Mouse (Mus musculus): Measurements from ENCODE around the gene Smtn. TPM values are rescaled to one million over a fixed set of nuclear protein-coding genes. Genes with fewer than 3 reads are reported as not detected.

Gene Smtn
- polyA plus RNA-seq, 1 experiment from 2014 or later, result 18.2 TPM

DNA sequence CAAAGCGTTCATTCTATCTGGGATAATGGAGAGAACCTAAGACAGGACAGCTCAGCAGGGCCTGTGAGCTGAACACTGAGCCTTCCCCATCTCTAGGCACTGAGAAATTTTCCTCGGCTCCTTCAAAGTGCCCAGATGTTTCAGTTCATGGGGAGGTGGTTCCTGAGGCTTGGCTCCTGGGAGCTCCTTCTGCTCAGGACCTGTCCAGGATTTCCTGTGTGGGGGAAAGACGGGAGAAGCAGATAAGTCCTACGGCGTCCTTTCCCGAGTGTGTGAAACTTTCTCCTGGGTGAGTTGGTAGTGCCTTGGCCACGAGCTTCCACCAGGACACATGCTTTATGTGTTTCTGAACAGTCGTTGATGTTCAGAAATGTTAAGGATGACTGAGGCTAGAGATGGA, 29.9 kb upstream of the Smtn start:
- H3K27me3 ChIP-seq, result no peaks in the 10 kb centered on the region
- H3K4me1 ChIP-seq (replicated peaks), result peaks cover 5% of the 10 kb centered on the region; the same call in 1 of the 2 replicates
- WGBS, result 85% methylated on average over 8 of the region's 8 CpGs
- no peak overlapping the region for H3K4me3 ChIP-seq (replicated peaks)
- no peaks in the 10 kb centered on the region for H3K9me3 ChIP-seq
- no peak for ATAC-seq
- H3K27ac ChIP-seq, result no peak overlapping the region
- H3K36me3 ChIP-seq, result no peaks in the 10 kb centered on the region
- H3K4me2 ChIP-seq (replicated peaks), result no peak overlapping the region
- no peak overlapping the region for H3K9ac ChIP-seq (replicated peaks)

DNA sequence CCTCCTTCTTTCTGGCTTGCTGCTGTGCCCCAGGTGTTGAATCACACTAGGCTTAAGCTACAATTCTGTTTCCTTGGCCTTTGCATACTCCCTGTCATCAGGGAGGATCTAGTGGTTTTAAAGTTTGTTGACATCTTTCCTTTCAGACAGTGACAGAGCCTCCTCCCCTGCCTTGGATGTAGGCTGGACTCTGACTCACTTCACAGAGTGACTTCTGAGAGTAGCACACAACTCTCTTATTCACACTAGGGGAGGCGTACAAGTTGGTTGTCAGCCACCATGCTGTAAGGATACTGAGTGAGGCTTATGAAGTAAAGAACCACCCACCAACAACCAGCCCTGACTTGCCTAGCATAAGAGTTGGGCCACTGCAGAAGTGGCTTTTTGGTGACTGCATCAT, 27.5 kb upstream of the Smtn start:
- H3K27ac ChIP-seq, result no peak overlapping the region
- H3K9ac ChIP-seq (replicated peaks), result no peak overlapping the region
- no peak overlapping the region for H3K4me3 ChIP-seq (replicated peaks)
- 94% methylated on average over 1 of the region's 1 CpGs for WGBS
- peaks cover under 1% of the 10 kb centered on the region; the same call in 1 of the 2 replicates for H3K4me1 ChIP-seq (replicated peaks)
- H3K4me2 ChIP-seq (replicated peaks), result no peak overlapping the region
- no peaks in the 10 kb centered on the region for H3K9me3 ChIP-seq
- no peak for ATAC-seq
- H3K27me3 ChIP-seq, result no peaks in the 10 kb centered on the region
- H3K36me3 ChIP-seq, result no peaks in the 10 kb centered on the region

DNA sequence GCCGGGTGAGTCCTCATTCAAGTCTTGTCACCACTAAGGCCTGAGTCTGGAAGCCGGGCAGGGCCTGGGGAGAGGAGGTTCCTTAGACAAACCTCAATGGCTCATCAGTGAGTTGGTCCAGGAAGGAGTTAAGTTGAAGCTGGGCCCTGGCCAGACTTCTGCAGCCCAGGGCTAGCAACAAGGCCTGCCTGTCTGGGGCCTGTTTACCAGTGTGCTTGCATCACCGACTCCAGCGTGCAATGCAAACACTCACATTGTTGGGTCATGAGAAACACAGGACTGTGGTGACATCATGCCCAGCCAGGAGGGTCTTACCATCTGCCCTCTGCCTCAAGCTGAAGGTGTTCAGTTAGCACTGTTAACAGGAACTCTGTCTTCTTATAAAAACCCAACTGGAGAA, 25.6 kb upstream of the Smtn start:
- Histone ChIP-seq H3K4me3 (replicated peaks) (no peak overlapping the region), H3K27me3 (no peaks in the 10 kb centered on the region), H3K4me1 (replicated peaks) (no peaks in the 10 kb centered on the region), H3K4me2 (replicated peaks) (no peak overlapping the region), H3K9ac (replicated peaks) (no peak overlapping the region), H3K9me3 (no peaks in the 10 kb centered on the region), H3K36me3 (no peaks in the 10 kb centered on the region), H3K27ac (no peak overlapping the region)
- ATAC-seq, result no peak
- WGBS, result 89% methylated on average over 4 of the region's 4 CpGs

DNA sequence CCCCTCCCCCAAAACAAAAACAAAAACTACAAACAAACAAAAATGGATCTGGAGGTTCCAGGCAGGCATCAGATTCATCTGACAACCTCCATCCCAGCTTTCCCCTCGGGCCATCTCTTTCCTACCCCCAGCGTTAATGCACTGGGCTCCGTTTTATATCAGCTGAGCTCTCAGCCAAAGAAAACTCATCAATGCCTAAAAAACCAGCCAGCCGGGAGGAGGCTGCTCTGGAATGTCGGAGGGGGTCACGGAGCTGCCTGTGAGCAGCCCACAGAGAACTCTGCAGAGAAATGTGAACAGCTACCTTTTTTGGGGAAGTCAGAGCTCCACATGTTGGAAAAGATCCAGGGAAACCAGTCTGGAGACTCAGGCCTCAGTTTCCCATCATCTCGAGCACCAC, 24.0 kb upstream of the Smtn start:
- H3K27me3 ChIP-seq, result no peaks in the 10 kb centered on the region
- no peak overlapping the region for H3K9ac ChIP-seq (replicated peaks)
- H3K36me3 ChIP-seq, result no peaks in the 10 kb centered on the region
- H3K4me2 ChIP-seq (replicated peaks), result no peak overlapping the region
- no peak overlapping the region for H3K27ac ChIP-seq
- H3K9me3 ChIP-seq, result no peaks in the 10 kb centered on the region
- 62% methylated on average over 7 of the region's 7 CpGs for WGBS
- no peaks in the 10 kb centered on the region for H3K4me1 ChIP-seq (replicated peaks)
- ATAC-seq, result no peak
- no peak overlapping the region for H3K4me3 ChIP-seq (replicated peaks)

DNA sequence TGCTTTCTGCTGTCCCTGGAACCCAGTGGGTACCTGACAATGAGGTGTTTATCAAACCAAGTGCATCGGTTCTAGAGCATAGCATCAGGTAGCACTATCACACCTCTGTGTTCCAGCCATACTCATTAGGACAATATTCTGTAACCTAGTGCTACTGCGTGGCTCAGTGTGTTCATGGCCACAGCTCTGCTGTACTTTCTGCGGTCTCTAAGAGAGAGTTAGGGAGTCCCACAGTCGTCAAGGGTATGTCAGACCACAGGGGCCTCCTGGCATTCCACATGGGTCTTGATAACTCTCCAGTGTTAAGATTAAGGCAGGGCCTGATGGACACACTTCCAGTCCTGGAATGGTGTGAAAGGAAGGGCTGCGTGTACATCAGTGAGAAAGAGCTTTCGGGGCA, 23.4 kb upstream of the Smtn start:
- no peaks in the 10 kb centered on the region for H3K27me3 ChIP-seq

DNA sequence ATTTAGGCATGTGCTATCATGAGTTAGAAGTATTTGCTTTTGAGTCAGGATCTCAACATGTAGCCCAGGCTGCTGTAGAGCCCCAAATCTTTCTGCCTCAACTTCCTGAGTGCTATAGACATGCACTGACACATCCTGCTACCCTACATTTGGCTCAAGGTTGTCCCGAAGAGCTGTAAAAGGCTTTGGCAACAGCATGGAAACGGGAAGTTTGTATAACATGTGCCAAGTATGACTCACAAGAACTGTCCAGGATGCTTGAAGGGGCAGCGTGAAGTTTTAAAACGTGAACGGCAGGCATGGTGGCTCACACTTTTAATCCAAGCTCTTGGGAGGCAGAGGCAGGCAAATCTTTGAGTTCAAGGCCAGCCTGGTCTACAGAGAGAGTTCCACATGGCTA, 19.8 kb upstream of the Smtn start:
- Histone ChIP-seq H3K27ac (no peak overlapping the region), H3K9ac (replicated peaks) (no peak overlapping the region), H3K4me1 (replicated peaks) (no peaks in the 10 kb centered on the region), H3K9me3 (no peaks in the 10 kb centered on the region), H3K27me3 (no peaks in the 10 kb centered on the region), H3K36me3 (no peaks in the 10 kb centered on the region), H3K4me3 (replicated peaks) (no peak overlapping the region), H3K4me2 (replicated peaks) (no peak overlapping the region)
- no peak for ATAC-seq
- 79% methylated on average over 5 of the region's 5 CpGs for WGBS

More for the DNA sequence above, 23.4 kb upstream of the Smtn start:
- no peak for ATAC-seq
- no peaks in the 10 kb centered on the region for H3K36me3 ChIP-seq
- no peaks in the 10 kb centered on the region for H3K9me3 ChIP-seq
- no peaks in the 10 kb centered on the region for H3K4me1 ChIP-seq (replicated peaks)
- no peak overlapping the region for H3K4me3 ChIP-seq (replicated peaks)
- 98% methylated on average over 6 of the region's 6 CpGs for WGBS
- no peak overlapping the region for H3K4me2 ChIP-seq (replicated peaks)
- H3K27ac ChIP-seq, result no peak overlapping the region
- H3K9ac ChIP-seq (replicated peaks), result no peak overlapping the region

DNA sequence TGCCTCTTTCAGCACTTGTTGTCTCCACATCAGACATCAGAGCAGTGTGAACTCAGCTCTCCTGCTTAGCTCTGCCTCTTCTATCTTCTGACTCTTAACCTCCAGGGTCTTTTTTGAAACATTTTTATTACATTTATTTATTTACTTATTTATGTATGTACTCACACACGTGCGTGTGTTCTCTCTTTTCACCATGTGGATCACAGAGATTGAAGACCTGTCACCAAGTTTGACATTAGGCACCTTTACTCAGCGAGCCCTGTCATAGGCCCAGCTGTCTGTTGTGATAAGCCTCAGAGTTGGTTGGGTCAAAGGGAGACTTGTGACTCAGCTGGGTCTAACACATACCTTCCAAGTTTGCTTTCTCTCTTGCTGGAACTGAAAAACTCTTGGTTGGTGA, 17.4 kb upstream of the Smtn start:
- H3K27me3 ChIP-seq, result no peaks in the 10 kb centered on the region
- H3K4me2 ChIP-seq (replicated peaks), result no peak overlapping the region
- no peak for ATAC-seq
- H3K4me3 ChIP-seq (replicated peaks), result no peak overlapping the region
- no peak overlapping the region for H3K27ac ChIP-seq
- no peak overlapping the region for H3K9ac ChIP-seq (replicated peaks)
- H3K9me3 ChIP-seq, result no peaks in the 10 kb centered on the region
- 82% methylated on average over 3 of the region's 3 CpGs for WGBS
- H3K4me1 ChIP-seq (replicated peaks), result no peaks in the 10 kb centered on the region
- no peaks in the 10 kb centered on the region for H3K36me3 ChIP-seq

DNA sequence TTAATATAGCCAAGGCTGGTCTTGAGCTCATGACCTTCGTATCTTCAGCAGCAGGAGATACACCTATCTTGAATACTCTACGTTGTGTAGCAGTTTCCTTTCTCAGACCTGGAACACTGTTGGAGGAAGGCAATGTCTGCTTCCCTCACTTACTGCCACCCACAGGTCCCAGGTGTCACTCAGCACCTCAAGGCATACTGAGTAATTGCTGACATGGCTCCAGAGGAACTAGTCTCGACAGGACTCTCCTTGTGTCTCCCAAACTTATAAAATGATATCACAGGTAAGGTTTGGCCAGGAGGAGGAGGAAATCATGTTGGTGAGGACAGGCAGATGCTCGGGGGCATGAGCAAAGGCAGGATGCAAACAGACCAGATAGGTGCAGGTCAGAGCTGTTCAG, 14.6 kb upstream of the Smtn start:
- no peak overlapping the region for H3K27ac ChIP-seq
- no peaks in the 10 kb centered on the region for H3K4me1 ChIP-seq (replicated peaks)
- WGBS, result 84% methylated on average over 4 of the region's 4 CpGs
- no peak overlapping the region for H3K4me3 ChIP-seq (replicated peaks)
- no peaks in the 10 kb centered on the region for H3K27me3 ChIP-seq
- no peak for ATAC-seq
- H3K9ac ChIP-seq (replicated peaks), result no peak overlapping the region
- no peaks in the 10 kb centered on the region for H3K36me3 ChIP-seq
- H3K4me2 ChIP-seq (replicated peaks), result no peak overlapping the region
- H3K9me3 ChIP-seq, result no peaks in the 10 kb centered on the region

DNA sequence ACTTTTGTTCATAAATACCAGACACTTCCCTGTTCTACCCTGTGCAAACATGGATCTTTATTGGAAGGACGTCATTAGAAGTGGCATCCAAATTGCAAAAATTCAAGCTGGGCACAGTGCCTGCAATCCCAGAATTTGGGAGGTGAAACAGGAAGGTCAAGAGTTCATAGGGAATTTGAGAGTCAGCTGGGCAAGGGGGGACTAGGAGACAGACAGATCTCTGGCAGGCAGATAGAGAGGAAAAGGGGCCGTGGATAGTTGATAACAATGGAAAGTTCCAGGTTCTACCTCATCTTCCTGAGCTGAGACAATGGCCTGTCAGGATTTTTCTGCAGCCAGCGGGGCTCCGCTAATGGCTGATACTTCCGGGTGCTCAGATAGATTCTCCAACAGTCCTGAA, 9.4 kb upstream of the Smtn start:
- no peak overlapping the region for H3K27ac ChIP-seq
- H3K4me3 ChIP-seq (replicated peaks), result no peak overlapping the region
- no peaks in the 10 kb centered on the region for H3K27me3 ChIP-seq
- H3K9ac ChIP-seq (replicated peaks), result no peak overlapping the region
- H3K4me2 ChIP-seq (replicated peaks), result no peak overlapping the region
- H3K9me3 ChIP-seq, result no peaks in the 10 kb centered on the region
- WGBS, result 88% methylated on average over 5 of the region's 5 CpGs
- no peaks in the 10 kb centered on the region for H3K36me3 ChIP-seq
- no peak for ATAC-seq
- H3K4me1 ChIP-seq (replicated peaks), result peaks cover 3% of the 10 kb centered on the region; the same call in 1 of the 2 replicates

DNA sequence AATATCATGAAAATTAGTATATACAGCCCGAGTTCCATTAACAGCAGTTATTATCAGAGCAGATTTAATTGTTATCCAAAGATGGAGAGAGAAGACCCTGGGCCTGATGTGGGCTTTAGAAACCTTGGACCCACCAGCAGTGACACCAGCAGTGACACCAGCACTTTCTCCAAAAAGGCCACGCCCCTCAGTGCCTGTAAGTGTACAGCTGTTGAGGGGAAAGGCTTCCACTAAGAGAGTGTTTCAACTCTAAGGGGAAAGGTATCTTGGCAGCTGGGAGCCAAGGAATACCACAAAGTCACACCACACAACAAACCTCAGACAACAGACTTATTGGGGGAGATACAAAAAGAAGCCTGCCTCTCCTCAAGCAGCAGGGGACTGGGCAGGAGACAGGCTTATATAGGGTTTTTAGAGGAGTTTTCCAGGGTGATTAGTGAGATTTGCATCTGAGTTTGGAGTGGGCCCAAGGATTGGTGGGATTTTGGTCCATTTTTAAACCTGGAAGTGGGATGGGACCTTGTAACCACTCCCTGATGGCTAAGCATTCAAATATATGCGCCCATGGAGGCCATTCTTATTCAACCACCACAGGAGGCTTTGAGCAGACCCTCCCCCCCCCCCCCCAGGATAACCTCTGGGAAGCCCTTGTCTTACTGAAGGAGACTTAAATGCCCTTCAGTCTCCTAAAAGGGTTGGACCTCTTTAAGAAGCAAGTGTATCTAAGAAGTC, 8.3 kb upstream of the Smtn start:
- WGBS, result 58% methylated on average over 3 of the region's 3 CpGs
- Histone ChIP-seq H3K4me1 (replicated peaks) (peaks cover 3% of the 10 kb centered on the region; the same call in 1 of the 2 replicates), H3K9me3 (no peaks in the 10 kb centered on the region), H3K27ac (no peak overlapping the region), H3K9ac (replicated peaks) (no peak overlapping the region), H3K4me2 (replicated peaks) (no peak overlapping the region), H3K4me3 (replicated peaks) (no peak overlapping the region), H3K27me3 (no peaks in the 10 kb centered on the region), H3K36me3 (no peaks in the 10 kb centered on the region)
- ATAC-seq, result no peak

DNA sequence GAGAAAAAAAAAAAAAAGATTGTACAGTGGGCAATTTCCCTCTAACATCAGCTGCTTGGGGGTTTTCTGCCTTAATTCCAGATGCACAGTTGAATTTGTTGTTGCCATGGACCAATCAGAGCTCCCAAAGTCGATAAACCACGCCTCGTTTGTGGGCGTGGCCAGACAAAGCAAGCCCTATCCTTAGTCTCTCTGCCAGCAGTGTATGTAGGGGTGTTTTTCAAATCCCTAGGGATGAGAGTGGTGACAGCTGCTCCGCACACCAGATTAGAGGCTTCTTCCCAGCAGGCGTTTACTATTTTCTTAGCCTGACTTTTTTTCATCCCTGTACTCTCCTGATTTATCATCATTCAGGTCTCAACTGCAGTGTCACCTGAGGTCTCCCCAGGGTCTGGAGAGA, 7.6 kb upstream of the Smtn start:
- no peak overlapping the region for H3K27ac ChIP-seq
- H3K4me3 ChIP-seq (replicated peaks), result no peak overlapping the region
- H3K36me3 ChIP-seq, result no peaks in the 10 kb centered on the region
- H3K4me2 ChIP-seq (replicated peaks), result no peak overlapping the region
- peaks cover 3% of the 10 kb centered on the region; the same call in 1 of the 2 replicates for H3K4me1 ChIP-seq (replicated peaks)
- H3K9me3 ChIP-seq, result no peaks in the 10 kb centered on the region
- 47% methylated on average over 6 of the region's 6 CpGs for WGBS
- ATAC-seq, result peak; percentile 78; the same call in 1 of the 2 replicates
- H3K27me3 ChIP-seq, result no peaks in the 10 kb centered on the region
- no peak overlapping the region for H3K9ac ChIP-seq (replicated peaks)

DNA sequence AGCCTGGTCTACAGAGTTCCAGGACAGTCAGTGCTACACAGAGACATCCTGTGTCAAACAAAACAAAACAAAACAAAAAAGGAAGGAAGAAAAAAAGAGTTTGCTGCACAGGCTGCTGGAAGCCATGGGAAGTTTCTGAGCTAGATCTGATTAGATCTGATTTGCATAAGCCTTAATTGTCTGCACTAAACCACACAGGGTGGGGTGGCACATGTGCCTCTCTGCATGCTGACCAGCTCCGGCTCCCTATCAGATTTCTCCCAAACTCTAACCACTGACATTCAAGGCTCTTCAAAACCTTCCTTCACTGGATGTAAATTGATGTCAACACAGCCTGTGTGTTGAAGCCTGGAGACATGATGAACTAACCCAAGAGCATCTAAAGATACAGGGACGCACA, 6.6 kb upstream of the Smtn start:
- peaks cover 3% of the 10 kb centered on the region; the same call in 1 of the 2 replicates for H3K4me1 ChIP-seq (replicated peaks)
- ATAC-seq, result no peak
- no peak overlapping the region for H3K9ac ChIP-seq (replicated peaks)
- no peak overlapping the region for H3K27ac ChIP-seq
- H3K27me3 ChIP-seq, result no peaks in the 10 kb centered on the region
- no peak overlapping the region for H3K4me3 ChIP-seq (replicated peaks)
- WGBS, result 72% methylated on average over 2 of the region's 2 CpGs
- no peak overlapping the region for H3K4me2 ChIP-seq (replicated peaks)
- no peaks in the 10 kb centered on the region for H3K9me3 ChIP-seq
- no peaks in the 10 kb centered on the region for H3K36me3 ChIP-seq

DNA sequence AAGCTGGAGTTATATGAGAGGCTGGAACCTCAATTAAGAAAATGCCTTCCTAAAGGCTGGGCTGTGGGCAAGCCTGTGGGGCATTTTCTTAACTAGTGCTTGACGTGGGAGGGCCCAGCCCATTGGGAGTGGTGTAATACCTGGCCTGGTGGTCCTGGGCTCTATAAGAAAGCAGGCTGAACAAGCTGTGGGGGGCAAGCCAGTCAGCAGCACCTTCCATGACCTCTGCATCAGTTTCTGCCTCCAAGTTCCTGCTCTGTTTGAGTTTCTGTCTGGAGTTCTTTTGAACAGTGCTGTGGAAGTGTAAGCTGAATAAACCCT, 5.8 kb upstream of the Smtn start:
- H3K27me3 ChIP-seq, result no peaks in the 10 kb centered on the region
- no peaks in the 10 kb centered on the region for H3K36me3 ChIP-seq
- WGBS, result 21% methylated on average over 1 of the region's 1 CpGs

More for the DNA sequence above, 5.8 kb upstream of the Smtn start:
- H3K27ac ChIP-seq, result no peak overlapping the region
- H3K4me1 ChIP-seq (replicated peaks), result peaks cover 3% of the 10 kb centered on the region; the same call in 1 of the 2 replicates
- no peak overlapping the region for H3K9ac ChIP-seq (replicated peaks)
- ATAC-seq, result no peak
- no peak overlapping the region for H3K4me2 ChIP-seq (replicated peaks)
- H3K4me3 ChIP-seq (replicated peaks), result no peak overlapping the region
- no peaks in the 10 kb centered on the region for H3K9me3 ChIP-seq

All from midbrain, embryonic 13.5 days (tissue).